Comparison of ENCODE assay signal across 8 mouse cellular contexts in genomic region chr7:119720947-119721310, GRCm38 (mm10). TPM values are rescaled to one million over a fixed set of nuclear protein-coding genes. Genes with fewer than 3 reads are reported as not detected.
DNase-seq lines count a peak whose midpoint lies in the region; ATAC-seq and TF ChIP-seq lines count a peak whose summit lies in the region.

No protein-coding gene starts in this region.

- TF ChIP-seq POLR2A in embryonic fibroblast, embryonic 13.5 days (IDR thresholded peaks at IDR 0.05; ENCODE audit: low read depth, low read length), result no peak
- TF ChIP-seq POLR2A in myocyte (IDR thresholded peaks at IDR 0.05; ENCODE audit: insufficient read length, low read depth), result no peak

- DNase-seq in heart, adult 11 months, result no peak
- DNase-seq in embryo, embryonic 9.5 days (ENCODE audit: extremely low spot score), result no peak
- DNase-seq in gastrocnemius, postnatal 25 days, result no peak

- 16% methylated on average over 8 of the region's 8 CpGs for WGBS in heart, embryonic 13.5 days
- WGBS in limb, embryonic 12.5 days, result 16% methylated on average over 8 of the region's 8 CpGs

- H3K79me2 ChIP-seq in myocyte (ENCODE audit: control insufficient read depth, insufficient read depth), result peaks cover 11% of the 10 kb centered on the region

- peaks cover 12% of the 10 kb centered on the region for H3K4me1 ChIP-seq in heart, embryonic 13.5 days
- 0 out of 2 replicates have a peak, but pooled peaks cover 2% of the 10 kb centered on the region for H3K4me1 ChIP-seq in embryonic fibroblast, embryonic 13.5 days (ENCODE audit: control insufficient read depth, insufficient read depth, low read length)
- H3K4me1 ChIP-seq in limb, embryonic 12.5 days (replicated peaks), result peaks cover 5% of the 10 kb centered on the region

- H3K9me3 ChIP-seq in heart, embryonic 13.5 days, result no peaks in the 10 kb centered on the region
- no peaks in the 10 kb centered on the region for H3K9me3 ChIP-seq in limb, embryonic 12.5 days

- H3ac ChIP-seq in myocyte (ENCODE audit: control insufficient read depth, insufficient read length), result peak overlapping the region; percentile 43

- H3K27me3 ChIP-seq in heart, embryonic 13.5 days (replicated peaks), result peaks cover 6% of the 10 kb centered on the region; the same call in 1 of the 2 replicates
- H3K27me3 ChIP-seq in limb, embryonic 12.5 days, result no peaks in the 10 kb centered on the region; the same call in 1 of the 2 replicates
- no peaks in the 10 kb centered on the region for H3K27me3 ChIP-seq in myocyte (ENCODE audit: control insufficient read depth, insufficient read depth, insufficient read length)

- TF ChIP-seq CTCF in embryonic fibroblast, embryonic 13.5 days (IDR thresholded peaks at IDR 0.05; ENCODE audit: borderline replicate concordance, insufficient read depth, low read length), result no peak

- H3K9ac ChIP-seq in heart, embryonic 13.5 days, result peak overlapping the region; percentile 95
- H3K9ac ChIP-seq in limb, embryonic 12.5 days (replicated peaks), result peak overlapping the region; percentile 85

- H3K4me3 ChIP-seq in heart, embryonic 13.5 days, result peak overlapping the region; percentile 97
- H3K4me3 ChIP-seq in embryonic fibroblast, embryonic 13.5 days (ENCODE audit: insufficient read depth, low read length), result peak overlapping the region; percentile 87
- H3K4me3 ChIP-seq in limb, embryonic 12.5 days (replicated peaks), result peak overlapping the region; percentile 90
- peak overlapping the region; percentile 89 for H3K4me3 ChIP-seq in myocyte

- ATAC-seq in heart, embryonic 13.5 days (ENCODE audit: extremely low read depth, insufficient number of reproducible peaks, low FRiP score, low TSS enrichment), result no peak
- ATAC-seq in CD4-positive, CD25-positive, alpha-beta regulatory T cell, adult 4 months, result peak; percentile 35
- no peak; the same call in 1 of the 2 replicates for ATAC-seq in limb, embryonic 12.5 days (ENCODE audit: insufficient number of reproducible peaks, insufficient read depth, low FRiP score, low TSS enrichment, low read depth)

- 0 out of 2 replicates have a peak overlapping the region, but pooled peaks have one; percentile 24 for H3K27ac ChIP-seq in heart, embryonic 13.5 days (replicated peaks)
- H3K27ac ChIP-seq in embryonic fibroblast, embryonic 13.5 days (ENCODE audit: insufficient read depth, low read length), result no peak overlapping the region
- H3K27ac ChIP-seq in limb, embryonic 12.5 days, result no peak overlapping the region

- H3K36me3 ChIP-seq in heart, embryonic 13.5 days, result peaks cover 31% of the 10 kb centered on the region
- peaks cover 31% of the 10 kb centered on the region for H3K36me3 ChIP-seq in limb, embryonic 12.5 days
- H3K36me3 ChIP-seq in myocyte (ENCODE audit: control insufficient read depth, insufficient read depth), result peaks cover 22% of the 10 kb centered on the region

- H3K4me2 ChIP-seq in heart, embryonic 13.5 days, result peak overlapping the region; percentile 86
- H3K4me2 ChIP-seq in limb, embryonic 12.5 days, result peak overlapping the region; percentile 65
- H3K4me2 ChIP-seq in myocyte (ENCODE audit: low read depth), result peak overlapping the region; percentile 90

TF ChIP-seq in myocyte, 11 proteins besides CTCF, POLR2A, EP300 and RAD21:
- TF ChIP-seq CEBPB (IDR thresholded peaks at IDR 0.05; ENCODE audit: insufficient read depth, poor library complexity, severe bottlenecking) (no peak), MYOD1 (IDR thresholded peaks at IDR 0.05; ENCODE audit: control insufficient read depth in 1 of 3, insufficient read length in 2 of 3, low read depth in 2 of 3) (no peak), TCF3 (IDR thresholded peaks at IDR 0.05; ENCODE audit: insufficient read length, low read depth) (no peak), SRF (IDR thresholded peaks at IDR 0.05; ENCODE audit: control insufficient read depth, insufficient read length, low read depth) (no peak), REST (IDR thresholded peaks at IDR 0.05; ENCODE audit: insufficient read depth, insufficient read length) (no peak), MAX (IDR thresholded peaks at IDR 0.05; ENCODE audit: low read depth) (no peak), MYOG (IDR thresholded peaks at IDR 0.05; ENCODE audit: control insufficient read depth in 1 of 3, insufficient read depth in 1 of 3, insufficient read length in 2 of 3, low read depth in 2 of 3) (no peak), USF1 (IDR thresholded peaks at IDR 0.05; ENCODE audit: low read depth) (no peak)

RNA-seq across cellular contexts. Expression of gene Thumpd1, which starts 0.3 kb away (rescaled TPM):
- 50.1 and 50.3 TPM in 2 replicates for polyA plus RNA-seq in heart, embryonic 13.5 days (2015; fragmentation: Nextera tagmentation; extraction: Ambion mirVana)
- 10 to 100 TPM; 48.8 to 55.2 TPM for polyA plus RNA-seq in CD4-positive, CD25-positive, alpha-beta regulatory T cell, adult 4 months (2017; shearing (Covaris generic))
- polyA plus RNA-seq in embryonic fibroblast, embryonic 13.5 days (2011; ENCODE audit: insufficient read length, low read depth, missing spikeins), result 34.3 and 40.6 TPM in 2 replicates
- 89.0 and 90.0 TPM in 2 replicates for polyA plus RNA-seq in limb, embryonic 12.5 days (2016; fragmentation: Nextera tagmentation; extraction: Ambion mirVana)
- 14.2 TPM for polyA plus RNA-seq in myocyte (2012; fragmentation: generic; extraction: Trizol)
- 10 to 100 TPM; 12.8 to 13.9 TPM for total RNA-seq in gastrocnemius, postnatal 25 days (2021)

RNA-seq across cellular contexts. Expression of gene Acsm4, which starts 31.1 kb away (rescaled TPM):
- polyA plus RNA-seq in heart, embryonic 13.5 days (2015; fragmentation: Nextera tagmentation; extraction: Ambion mirVana), result not detected in 2 replicates
- polyA plus RNA-seq in CD4-positive, CD25-positive, alpha-beta regulatory T cell, adult 4 months (2017; shearing (Covaris generic)), result not detected
- polyA plus RNA-seq in embryonic fibroblast, embryonic 13.5 days (2011; ENCODE audit: insufficient read length, low read depth, missing spikeins), result not detected in 2 replicates
- polyA plus RNA-seq in limb, embryonic 12.5 days (2016; fragmentation: Nextera tagmentation; extraction: Ambion mirVana), result not detected in 2 replicates
- polyA plus RNA-seq in myocyte (2012; fragmentation: generic; extraction: Trizol), result not detected
- not detected for total RNA-seq in gastrocnemius, postnatal 25 days (2021)

RNA-seq across cellular contexts. Expression of gene Acsm3, which starts 39.8 kb away (rescaled TPM):
- polyA plus RNA-seq in heart, embryonic 13.5 days (2015; fragmentation: Nextera tagmentation; extraction: Ambion mirVana), result 0.14 TPM in 1 of 2 replicates, not detected in the other
- under 1 TPM in 1 of 2 experiments, not detected in 1; 0.09 TPM for polyA plus RNA-seq in CD4-positive, CD25-positive, alpha-beta regulatory T cell, adult 4 months (2017; shearing (Covaris generic))
- not detected in 2 replicates for polyA plus RNA-seq in embryonic fibroblast, embryonic 13.5 days (2011; ENCODE audit: insufficient read length, low read depth, missing spikeins)
- polyA plus RNA-seq in limb, embryonic 12.5 days (2016; fragmentation: Nextera tagmentation; extraction: Ambion mirVana), result 0.13 and 0.36 TPM in 2 replicates
- polyA plus RNA-seq in myocyte (2012; fragmentation: generic; extraction: Trizol), result 0.04 TPM
- under 1 TPM; 0.18 to 0.19 TPM for total RNA-seq in gastrocnemius, postnatal 25 days (2021)
